Mouse (Mus musculus): Measurements from ENCODE around the gene Akap6.

DNA sequence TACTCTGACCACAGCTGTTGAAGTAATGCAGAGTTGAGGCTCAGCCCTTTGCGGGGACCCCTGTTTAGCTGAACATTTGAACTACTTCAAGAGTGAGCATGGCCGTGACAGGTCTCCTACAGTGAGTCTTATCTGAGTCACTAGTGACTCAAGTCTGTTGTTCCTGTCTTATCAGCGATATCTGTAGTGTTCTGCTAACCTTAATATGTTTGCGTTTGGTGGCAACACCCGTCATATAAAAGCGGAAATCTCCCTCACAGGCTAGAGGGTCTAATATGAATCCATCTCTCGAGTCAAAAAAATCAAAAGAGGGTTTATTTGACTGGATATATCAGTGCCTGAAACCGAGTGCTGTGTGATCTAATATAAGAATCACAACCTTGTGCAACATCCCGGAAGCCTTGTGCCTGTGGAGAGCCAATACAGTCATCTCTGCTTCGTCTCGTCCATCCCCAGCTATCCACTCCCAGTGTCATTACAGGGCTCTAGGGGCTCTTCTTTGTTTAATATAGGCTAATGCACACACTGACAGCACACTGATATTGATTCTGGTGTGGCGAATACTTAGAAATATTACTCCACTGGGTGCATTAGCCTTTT is 3.3 kb downstream of the Akap6 start:
- TF ChIP-seq CTCF (IDR thresholded peaks at IDR 0.05; ENCODE audit: low read depth) (no peak), EP300 (IDR thresholded peaks at IDR 0.05; ENCODE audit: low read depth) (no peak)
